Mouse (Mus musculus) NIH3T3 (cell line): ENCODE results near the gene Swap70.

ENCODE experiments used
- DNase-seq: peaks from one replicate; pipeline ENCODE4 v3.0.0-alpha.2; 2012; ENCODE audit warnings: low read depth

Gene Swap70

DNA sequence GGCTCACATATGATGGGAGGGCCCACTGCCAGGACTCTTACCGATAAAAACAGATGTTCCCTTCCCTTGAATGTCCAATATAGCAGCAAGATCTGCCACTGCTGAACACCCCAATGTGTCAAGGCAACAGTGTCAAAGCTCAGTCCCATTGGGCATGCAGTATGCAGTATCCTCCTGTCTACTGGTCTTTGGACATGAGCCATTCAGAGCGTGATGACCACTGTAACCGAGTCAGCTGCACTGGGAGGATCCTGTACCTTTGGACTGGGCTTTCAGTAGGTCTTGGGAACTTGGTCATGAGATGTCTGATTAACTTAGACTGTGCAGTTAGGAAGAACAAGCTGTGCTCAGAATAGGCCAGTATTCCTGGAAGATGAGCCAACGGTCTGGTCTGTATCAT, 84.0 kb downstream of the Swap70 start:
- DNase-seq: no peak

DNA sequence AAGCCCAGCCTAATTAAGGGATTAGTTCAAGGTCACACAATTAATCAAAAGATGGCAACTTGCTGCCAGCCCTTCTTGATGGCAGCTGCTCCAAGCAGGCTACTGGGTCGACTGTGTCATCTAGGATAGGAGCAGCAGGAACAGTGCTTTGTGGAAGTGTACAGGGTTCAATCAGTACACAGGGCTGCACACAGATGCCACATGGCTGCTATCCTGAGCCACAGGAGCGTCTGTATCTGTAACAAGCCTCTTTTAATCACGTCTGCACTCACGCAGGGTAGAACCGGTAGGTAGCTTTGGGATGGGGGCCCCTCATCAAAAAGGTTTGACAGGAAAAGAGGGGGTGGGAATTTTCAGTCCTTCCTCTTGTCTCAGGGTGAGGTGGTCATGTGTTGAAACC, 84.8 kb downstream of the Swap70 start:
- DNase-seq: no peak

GRCm38 (mm10) chr7:110307741-110308140, 86.2 kb downstream of the Swap70 start:
- no peak for DNase-seq

GRCm38 (mm10) chr7:110309246-110309645, 87.7 kb downstream of the Swap70 start:
- no peak for DNase-seq

- no peak for DNase-seq
Measured at GRCm38 (mm10) chr7:110313392-110314055, 92.0 kb downstream of the Swap70 start.

DNA sequence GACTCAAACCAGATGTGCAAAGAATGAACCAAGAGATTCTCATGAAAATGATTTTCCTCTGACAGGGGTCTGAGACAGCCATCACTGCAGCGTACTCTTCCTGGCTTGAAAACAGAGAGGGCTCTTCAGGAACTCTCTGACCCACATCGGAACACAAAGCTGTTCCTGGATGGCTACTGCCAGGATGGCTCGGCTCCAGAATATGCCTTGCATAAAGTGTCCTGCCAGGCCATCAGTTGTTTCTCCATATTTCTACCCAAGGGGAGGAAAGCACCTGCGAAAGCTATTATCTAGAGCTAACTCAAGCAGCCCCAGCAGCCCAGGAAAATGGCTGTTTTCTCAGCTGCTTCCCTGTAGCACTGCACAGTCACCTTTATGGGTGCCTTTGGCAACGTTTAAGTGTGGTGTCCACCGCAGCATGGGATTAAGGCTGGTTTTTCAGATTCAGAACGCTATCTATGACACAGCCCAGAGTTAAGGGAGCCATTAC, 92.9 kb downstream of the Swap70 start:
- DNase-seq: no peak

GRCm38 (mm10) chr7:110315352-110315751, 93.8 kb downstream of the Swap70 start:
- no peak for DNase-seq

DNA sequence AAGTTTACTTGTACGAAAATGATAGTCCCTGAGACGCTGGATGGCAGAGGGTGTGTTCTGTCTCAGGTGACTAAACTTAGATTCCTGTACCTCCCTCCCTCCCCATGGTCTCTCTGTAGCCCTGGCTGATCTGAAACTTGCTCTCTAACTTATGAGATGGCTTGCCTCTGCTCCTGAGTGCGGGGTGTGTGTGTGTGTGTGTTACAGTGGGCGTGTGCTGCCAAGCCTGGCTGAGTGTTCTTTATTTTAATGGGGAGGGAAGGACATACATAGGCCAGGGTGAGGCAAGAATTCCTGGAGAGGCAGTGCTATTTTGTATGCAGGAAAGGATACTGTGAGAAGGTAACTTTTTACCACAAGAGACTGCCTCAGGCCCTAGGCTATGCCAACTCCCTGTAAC, 95.9 kb downstream of the Swap70 start:
- no peak for DNase-seq

DNA sequence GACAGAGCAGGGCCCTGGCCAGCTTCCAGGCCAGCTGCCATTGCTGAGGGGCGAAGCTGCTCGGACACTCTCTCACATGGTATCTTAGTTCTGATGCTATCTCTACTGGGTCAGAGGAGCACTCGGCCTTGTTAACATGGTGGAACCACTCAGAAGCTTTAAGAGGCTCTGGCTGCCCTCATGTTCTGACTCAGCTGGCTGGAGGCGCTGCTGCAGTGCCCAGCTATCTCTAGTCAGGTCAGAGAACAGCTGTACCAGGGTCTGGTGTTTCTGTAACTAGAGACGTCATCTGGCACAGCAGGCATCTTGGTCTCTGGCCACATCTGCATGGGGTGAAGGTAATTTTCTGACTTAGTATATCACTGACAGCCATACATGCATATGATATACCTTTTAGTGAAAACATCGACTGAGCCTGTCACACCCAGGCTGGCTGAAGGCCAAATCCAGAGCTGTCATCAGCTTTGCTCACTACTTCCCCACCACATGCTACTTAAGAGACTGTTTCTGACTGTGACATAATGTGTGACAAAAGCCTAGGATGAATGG, 97.5 kb downstream of the Swap70 start:
- peak; percentile 58 for DNase-seq

GRCm38 (mm10) chr7:110321106-110321505, 99.6 kb downstream of the Swap70 start:
- no peak for DNase-seq

DNA sequence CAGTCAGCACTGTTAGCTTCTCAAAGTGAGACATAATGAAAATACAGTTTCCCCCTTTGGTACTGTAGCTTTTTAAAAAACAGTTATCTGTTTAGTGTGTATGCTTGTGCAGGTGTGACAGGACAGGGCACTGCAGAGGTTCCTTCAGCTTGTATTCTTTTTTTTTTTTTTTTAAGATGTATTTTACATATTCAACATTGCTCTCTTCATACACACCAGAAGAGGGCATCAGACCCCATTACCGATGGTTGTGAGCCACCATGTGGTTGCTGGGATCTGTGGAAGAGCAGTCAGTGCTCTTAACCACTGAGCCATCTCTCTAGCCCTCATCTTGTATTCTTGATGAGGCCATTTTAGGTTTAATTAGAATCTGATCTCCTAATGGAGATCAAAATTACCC, 103.3 kb downstream of the Swap70 start:
- no peak for DNase-seq

DNA sequence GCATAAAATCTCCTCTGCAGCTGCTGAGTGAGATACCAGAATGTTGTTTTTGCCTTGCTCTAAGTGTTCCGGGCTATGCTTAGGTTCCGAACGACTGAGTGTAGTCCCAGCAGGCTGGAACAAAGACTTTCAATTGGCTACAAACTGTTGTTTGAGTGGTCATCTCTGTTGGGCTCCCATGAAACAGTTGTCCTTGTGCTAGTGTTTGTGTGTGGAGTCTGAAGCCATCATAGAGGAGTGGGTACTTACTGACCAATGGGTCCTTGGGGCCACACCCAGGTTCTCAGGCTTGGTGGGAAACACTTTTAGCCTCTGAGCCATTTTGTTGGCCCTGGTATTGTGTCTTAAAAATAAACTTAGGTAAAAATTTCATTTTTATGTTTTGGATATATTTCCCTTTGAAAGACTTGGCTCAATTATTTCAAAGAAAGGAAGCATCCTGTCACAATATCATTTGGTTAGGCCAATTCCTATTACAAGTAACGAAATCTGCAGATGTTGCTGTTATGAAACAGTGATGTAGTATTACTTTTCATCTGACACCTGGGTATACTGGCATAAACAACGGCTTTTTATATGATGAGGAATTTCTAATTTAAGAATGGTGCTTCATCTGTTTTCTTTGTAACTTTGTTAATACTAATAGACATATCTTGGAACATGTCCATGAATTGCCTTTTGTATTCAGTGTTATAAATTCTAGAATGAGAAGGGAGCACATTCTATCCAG, 104.0 kb downstream of the Swap70 start:
- DNase-seq: no peak
